Mouse (Mus musculus) heart, adult 2 months (tissue): Measurements from ENCODE around the gene Hist1h4c.

Experiments used
- CTCF ChIP-seq: fragments of 200-600 bp; IDR thresholded peaks from 2 replicates; pipeline ENCODE4 v1.8.1; 2022; ENCODE audit warnings: antibody characterized with exemption, mild to moderate bottlenecking, moderate library complexity
- EP300 ChIP-seq: fragments of 200-500 bp; IDR thresholded peaks from 2 replicates; pipeline ENCODE4 v1.6.1; 2011; ENCODE audit warnings: low read depth, low read length, control low read depth; ENCODE audit not compliant: insufficient read depth
- POLR2A ChIP-seq: fragments of 200-500 bp; IDR thresholded peaks from 2 replicates; pipeline ENCODE4 v1.6.1; 2011; ENCODE audit warnings: mild to moderate bottlenecking, low read depth, low read length, control low read depth; ENCODE audit not compliant: insufficient read depth

DNA sequence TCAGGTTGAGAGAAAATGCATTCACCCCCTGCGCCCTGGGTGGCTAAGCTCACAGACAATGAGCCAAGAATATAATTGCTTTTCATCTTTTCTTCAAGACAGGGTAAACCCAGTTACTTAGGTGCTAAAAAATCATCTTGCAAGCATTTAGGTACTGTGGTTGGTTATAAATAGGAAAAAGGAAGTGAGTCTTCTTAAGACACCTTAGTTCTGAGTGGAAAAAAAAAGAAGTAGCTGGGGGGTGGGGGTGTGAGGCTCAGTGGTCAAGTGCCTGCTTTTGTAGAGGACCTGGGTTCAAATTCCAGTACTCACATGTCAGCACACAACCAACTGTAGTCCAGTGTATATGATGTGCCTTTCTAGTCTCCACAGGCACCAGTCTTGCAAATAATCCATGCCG is 9.3 kb downstream of the Hist1h4c start:
- no peak for TF ChIP-seq CTCF
- no peak for TF ChIP-seq POLR2A
- no peak for TF ChIP-seq EP300
